ENCODE assay signal across 19 mouse cellular contexts in genomic region chr11:6164781-6165180, GRCm38 (mm10). TPM values are rescaled to one million over a fixed set of nuclear protein-coding genes. Genes with fewer than 3 reads are reported as not detected.
DNase-seq lines count a peak whose midpoint lies in the region; ATAC-seq and TF ChIP-seq lines count a peak whose summit lies in the region.
"Had no signal": no experiment of that assay in that cellular context is flagged by ENCODE, and none has a peak within 500 bp of the region (broad histone marks: within the 10 kb centered on the region; RNA-seq: fewer than 3 reads in every experiment).

No protein-coding gene starts in this region.

- no peak overlapping the region for H3K4me3 ChIP-seq in layer of hippocampus, adult 2 months
- H3K4me3 ChIP-seq in liver, embryonic 13.5 days (replicated peaks), result no peak overlapping the region
- H3K4me3 ChIP-seq in midbrain, embryonic 11.5 days (ENCODE audit: low read depth, low read length), result no peak overlapping the region
- no peak overlapping the region for H3K4me3 ChIP-seq in midbrain, embryonic 14.5 days (replicated peaks; ENCODE audit: low read depth, low read length)
- H3K4me3 ChIP-seq: embryonic facial prominence, embryonic 10.5 days; embryonic facial prominence, embryonic 12.5 days; forebrain, embryonic 13.5 days; forebrain, embryonic 15.5 days had no signal

- H3K4me1 ChIP-seq in liver, embryonic 13.5 days (replicated peaks), result peaks cover 42% of the 10 kb centered on the region
- H3K4me1 ChIP-seq in midbrain, embryonic 11.5 days (ENCODE audit: control insufficient read depth, insufficient read depth, low read length), result no peaks in the 10 kb centered on the region
- no peaks in the 10 kb centered on the region for H3K4me1 ChIP-seq in midbrain, embryonic 14.5 days (ENCODE audit: control insufficient read depth, insufficient read depth, low read length)
- H3K4me1 ChIP-seq: embryonic facial prominence, embryonic 10.5 days; embryonic facial prominence, embryonic 12.5 days had no signal

- no peak for TF ChIP-seq CTCF in layer of hippocampus, adult 2 months (conservative IDR thresholded peaks at IDR 0.05)

- no peaks in the 10 kb centered on the region for H3K27me3 ChIP-seq in liver, embryonic 13.5 days
- no peaks in the 10 kb centered on the region for H3K27me3 ChIP-seq in midbrain, embryonic 11.5 days (ENCODE audit: control insufficient read depth, insufficient read depth, low read length)
- no peaks in the 10 kb centered on the region for H3K27me3 ChIP-seq in midbrain, embryonic 14.5 days (ENCODE audit: control insufficient read depth, insufficient read depth, low read length)
- H3K27me3 ChIP-seq: embryonic facial prominence, embryonic 12.5 days; forebrain, embryonic 13.5 days; forebrain, embryonic 15.5 days had no signal

- 79% methylated on average over 7 of the region's 7 CpGs for WGBS in liver, embryonic 13.5 days (ENCODE audit: insufficient replicate concordance)
- WGBS in midbrain, embryonic 11.5 days, result 94% methylated on average over 7 of the region's 7 CpGs
- WGBS in midbrain, embryonic 14.5 days, result 96% methylated on average over 7 of the region's 7 CpGs

- no peak overlapping the region for H3K4me2 ChIP-seq in liver, embryonic 13.5 days
- no peak overlapping the region for H3K4me2 ChIP-seq in midbrain, embryonic 11.5 days
- no peak overlapping the region for H3K4me2 ChIP-seq in midbrain, embryonic 14.5 days (ENCODE audit: low read length)
- H3K4me2 ChIP-seq: embryonic facial prominence, embryonic 12.5 days; forebrain, embryonic 13.5 days; forebrain, embryonic 15.5 days had no signal

- H3K36me3 ChIP-seq in liver, embryonic 13.5 days, result 0 out of 2 replicates have a peak, but pooled peaks cover 3% of the 10 kb centered on the region
- H3K36me3 ChIP-seq in midbrain, embryonic 11.5 days (ENCODE audit: control insufficient read depth, insufficient read depth, low read length), result no peaks in the 10 kb centered on the region
- no peaks in the 10 kb centered on the region for H3K36me3 ChIP-seq in midbrain, embryonic 14.5 days (ENCODE audit: control insufficient read depth, insufficient read depth, low read length)
- H3K36me3 ChIP-seq: embryonic facial prominence, embryonic 12.5 days; forebrain, embryonic 15.5 days had no signal

- DNase-seq in layer of hippocampus, adult 2 months (ENCODE audit: low spot score in 2 of 2), result no peak
- no peak for DNase-seq in layer of hippocampus, postnatal 14 days (ENCODE audit: low spot score in 2 of 2)
- DNase-seq in liver, embryonic 13.5 days, result no peak
- DNase-seq in liver, result no peak
- DNase-seq in midbrain, embryonic 11.5 days (ENCODE audit: low spot score, missing footprints), result peak; percentile 51
- no peak for DNase-seq in midbrain, embryonic 14.5 days
- DNase-seq in cerebellum, postnatal 10 days, result no peak
- DNase-seq: adrenal gland, adult 2 months; adrenal gland, postnatal 10 days; adrenal gland, postnatal 25 days; cerebellum, adult 11 months; cerebellum, adult 18-20 months; cerebellum, adult 8-10 months; cerebellum, adult 9-11 months; cerebellum, postnatal 25 days had no signal

- no peak for ATAC-seq in liver, embryonic 13.5 days (ENCODE audit: low read depth)
- ATAC-seq in midbrain, embryonic 11.5 days (ENCODE audit: low FRiP score), result no peak
- no peak for ATAC-seq in midbrain, embryonic 14.5 days (ENCODE audit: low FRiP score, low TSS enrichment)
- ATAC-seq: forebrain, embryonic 13.5 days; forebrain, embryonic 15.5 days had no signal

- no peak overlapping the region for H3K9ac ChIP-seq in liver, embryonic 13.5 days
- H3K9ac ChIP-seq in midbrain, embryonic 11.5 days (ENCODE audit: low read length), result no peak overlapping the region
- H3K9ac ChIP-seq in midbrain, embryonic 14.5 days (replicated peaks; ENCODE audit: low read length), result no peak overlapping the region
- H3K9ac ChIP-seq: embryonic facial prominence, embryonic 12.5 days; forebrain, embryonic 13.5 days; forebrain, embryonic 15.5 days had no signal

- H3K27ac ChIP-seq in layer of hippocampus, adult 2 months, result peak overlapping the region; percentile 39; the same call in 1 of the 2 replicates
- 0 out of 2 replicates have a peak overlapping the region, but pooled peaks have one; percentile 20 for H3K27ac ChIP-seq in liver, embryonic 13.5 days
- H3K27ac ChIP-seq in midbrain, embryonic 11.5 days (ENCODE audit: low read depth, low read length), result no peak overlapping the region
- no peak overlapping the region for H3K27ac ChIP-seq in midbrain, embryonic 14.5 days (replicated peaks; ENCODE audit: low read depth, low read length)
- H3K27ac ChIP-seq: embryonic facial prominence, embryonic 10.5 days; embryonic facial prominence, embryonic 12.5 days; forebrain, embryonic 13.5 days; forebrain, embryonic 15.5 days had no signal

- no peaks in the 10 kb centered on the region for H3K9me3 ChIP-seq in liver, embryonic 13.5 days (replicated peaks)
- H3K9me3 ChIP-seq in midbrain, embryonic 11.5 days (ENCODE audit: control insufficient read depth, low read length), result no peaks in the 10 kb centered on the region
- no peaks in the 10 kb centered on the region for H3K9me3 ChIP-seq in midbrain, embryonic 14.5 days (ENCODE audit: control insufficient read depth, low read length)
- H3K9me3 ChIP-seq: embryonic facial prominence, embryonic 10.5 days; embryonic facial prominence, embryonic 12.5 days; forebrain, embryonic 13.5 days; forebrain, embryonic 15.5 days had no signal

RNA-seq across cellular contexts. Expression of gene A730071L15Rik, which starts 35.0 kb away (rescaled TPM):
- total RNA-seq in layer of hippocampus, adult 2 months (2021), result under 1 TPM in 1 of 2 experiments, not detected in 1; 0.31 TPM
- total RNA-seq in layer of hippocampus, postnatal 14 days (2021), result under 1 TPM; 0.28 to 0.31 TPM
- 0.09 and 0.13 TPM in 2 replicates for polyA plus RNA-seq in liver, embryonic 13.5 days (2015; fragmentation: Nextera tagmentation; extraction: Ambion mirVana)
- polyA plus RNA-seq in midbrain, embryonic 11.5 days (2014; fragmentation: Nextera tagmentation; extraction: Ambion mirVana), result 0.41 and 0.57 TPM in 2 replicates
- polyA plus RNA-seq in midbrain, embryonic 14.5 days (2014; fragmentation: Nextera tagmentation; extraction: Ambion mirVana), result 0.74 and 1.1 TPM in 2 replicates
- polyA plus RNA-seq: adrenal gland, adult 2 months had no signal

RNA-seq across cellular contexts. Expression of gene Nudcd3, which starts 35.4 kb away (rescaled TPM):
- 100 to 1,000 TPM; 117 to 118 TPM for total RNA-seq in layer of hippocampus, adult 2 months (2021)
- total RNA-seq in layer of hippocampus, postnatal 14 days (2021), result 100 to 1,000 TPM; 116 to 122 TPM
- polyA plus RNA-seq in liver, embryonic 13.5 days (2015; fragmentation: Nextera tagmentation; extraction: Ambion mirVana), result 15.9 TPM in 2 replicates
- 41.4 and 46.8 TPM in 2 replicates for polyA plus RNA-seq in midbrain, embryonic 11.5 days (2014; fragmentation: Nextera tagmentation; extraction: Ambion mirVana)
- polyA plus RNA-seq in midbrain, embryonic 14.5 days (2014; fragmentation: Nextera tagmentation; extraction: Ambion mirVana), result 56.9 and 57.8 TPM in 2 replicates

Comparison
In these comparisons a context has a peak if more than half of its experiments do, and no peak if none do; other contexts are left out.
1. H3K27ac ChIP-seq: peak in layer of hippocampus, adult 2 months (single experiment) and liver, embryonic 13.5 days (single experiment); none in midbrain, embryonic 11.5 days (single experiment) and midbrain, embryonic 14.5 days (single experiment).